Mouse (Mus musculus): ENCODE measurements around the gene Osbpl10. TPM values are rescaled to one million over a fixed set of nuclear protein-coding genes. Genes with fewer than 3 reads are reported as not detected.

Gene Osbpl10
- total RNA-seq (2021), result 1 to 10 TPM; 2.0 to 3.7 TPM
- long read RNA-seq, experiment 1, partial matches to known transcripts, result 0 of 2 reads
- long read RNA-seq, experiment 1, other reads (novel, unspliced or antisense), result 1 of 2 reads
- long read RNA-seq, experiment 2, partial matches to known transcripts, result 1 of 3 reads
- long read RNA-seq, experiment 2, other reads (novel, unspliced or antisense), result 0 of 3 reads

GRCm38 (mm10) chr9:114978281-114979111 is at the start of gene Osbpl10:
Gene Osbpl10, plus strand, starts transcription at chr9:114978569.
- DNase-seq, result peak; percentile 92
- intact Hi-C loops (cut with DNase I), result no loop called here

GRCm38 (mm10) chr9:114930464-114931090 is 47.8 kb upstream of the Osbpl10 start:
- peak; percentile 88 for DNase-seq
- H3K27ac ChIP-seq, result peak overlapping the region; percentile 74
- peak; percentile 32; the same call in 1 of the 2 replicates for TF ChIP-seq CTCF (IDR thresholded peaks at IDR 0.05)
- H3K4me3 ChIP-seq, result no peak overlapping the region
- intact Hi-C loops (cut with DNase I), result no loop called here

More at GRCm38 (mm10) chr9:114978281-114979111, at the start of gene Osbpl10:
- H3K4me3 ChIP-seq, result peak within 1 kb of the TSS; percentile 92
- peak; percentile 36 for TF ChIP-seq CTCF (IDR thresholded peaks at IDR 0.05)
- peak within 1 kb of the TSS; percentile 82 for H3K27ac ChIP-seq

GRCm38 (mm10) chr9:114932607-114933006 is 45.8 kb upstream of the Osbpl10 start:
- TF ChIP-seq CTCF (IDR thresholded peaks at IDR 0.05), result no peak
- intact Hi-C loops (cut with DNase I), result no loop called here
- peak overlapping the region; percentile 95 for H3K27ac ChIP-seq
- peak overlapping the region; percentile 83 for H3K4me3 ChIP-seq
- DNase-seq, result peak; percentile 36

- Histone ChIP-seq H3K4me3 (peak overlapping the region; percentile 83), H3K27ac (peak overlapping the region; percentile 95)
- intact Hi-C loops (cut with DNase I), result no loop called here
- DNase-seq, result no peak
- TF ChIP-seq CTCF (IDR thresholded peaks at IDR 0.05), result no peak
Observed at GRCm38 (mm10) chr9:114933037-114933722, 45.2 kb upstream of the Osbpl10 start.

- intact Hi-C loops (cut with DNase I), result no loop called here
Observed at GRCm38 (mm10) chr9:114933723-114934171, 44.6 kb upstream of the Osbpl10 start, which contains the start of gene Gpd1l. Gene Gpd1l, minus strand, starts transcription at chr9:114933987.

GRCm38 (mm10) chr9:114934231-114934630 is 44.1 kb upstream of the Osbpl10 start:
- Histone ChIP-seq H3K4me3 (peak overlapping the region; percentile 83), H3K27ac (peak overlapping the region; percentile 95)
- intact Hi-C loops (cut with DNase I), result no loop called here
- TF ChIP-seq CTCF (IDR thresholded peaks at IDR 0.05), result no peak
- no peak for DNase-seq

More at GRCm38 (mm10) chr9:114933723-114934171, 44.6 kb upstream of the Osbpl10 start, which contains the start of gene Gpd1l:
- peak within 1 kb of the TSS; percentile 95 for H3K27ac ChIP-seq
- peak within 1 kb of the TSS; percentile 83 for H3K4me3 ChIP-seq
- DNase-seq, result peak; percentile 100
- TF ChIP-seq CTCF (IDR thresholded peaks at IDR 0.05), result no peak

- no peak overlapping the region for H3K27ac ChIP-seq
- DNase-seq, result no peak
- no peak overlapping the region for H3K4me3 ChIP-seq
- no peak for TF ChIP-seq CTCF (IDR thresholded peaks at IDR 0.05)
- intact Hi-C loops (cut with DNase I), result no loop called here
Observed at GRCm38 (mm10) chr9:114935321-114935720, 43.0 kb upstream of the Osbpl10 start.

GRCm38 (mm10) chr9:114936687-114937086 is 41.7 kb upstream of the Osbpl10 start:
- H3K4me3 ChIP-seq, result no peak overlapping the region
- no peak for DNase-seq
- no peak for TF ChIP-seq CTCF (IDR thresholded peaks at IDR 0.05)
- no peak overlapping the region for H3K27ac ChIP-seq
- intact Hi-C loops (cut with DNase I), result no loop called here

- H3K27ac ChIP-seq, result no peak overlapping the region
- no peak overlapping the region for H3K4me3 ChIP-seq
- no peak for TF ChIP-seq CTCF (IDR thresholded peaks at IDR 0.05)
- intact Hi-C loops (cut with DNase I), result no loop called here
- DNase-seq, result no peak
Observed at GRCm38 (mm10) chr9:114944642-114945041, 33.7 kb upstream of the Osbpl10 start.

- intact Hi-C loops (cut with DNase I), result no loop called here
- no peak; the same call in 1 of the 2 replicates for TF ChIP-seq CTCF (IDR thresholded peaks at IDR 0.05)
- Histone ChIP-seq H3K27ac (no peak overlapping the region), H3K4me3 (no peak overlapping the region)
- DNase-seq, result no peak
Observed at GRCm38 (mm10) chr9:114945576-114945975, 32.8 kb upstream of the Osbpl10 start.

- Histone ChIP-seq H3K4me3 (no peak overlapping the region), H3K27ac (peak overlapping the region; percentile 8; the same call in 1 of the 2 replicates)
- DNase-seq, result peak; percentile 31
- intact Hi-C loops (cut with DNase I), result no loop called here
- TF ChIP-seq CTCF (IDR thresholded peaks at IDR 0.05), result no peak
Observed at GRCm38 (mm10) chr9:114948395-114948794, 30.0 kb upstream of the Osbpl10 start.

- intact Hi-C loops (cut with DNase I), result no loop called here
- Histone ChIP-seq H3K27ac (no peak overlapping the region), H3K4me3 (no peak overlapping the region)
- TF ChIP-seq CTCF (IDR thresholded peaks at IDR 0.05), result peak; percentile 57
- DNase-seq, result no peak
Observed at GRCm38 (mm10) chr9:114952866-114953265, 25.5 kb upstream of the Osbpl10 start.

All from gastrocnemius, adult 2 months (tissue).